Mouse (Mus musculus) E14TG2a.4 (cell line): ENCODE results near the gene Pola1.

ENCODE experiments used
- CTCF ChIP-seq: conservative IDR thresholded peaks from 2 replicates; pipeline ENCODE4 v1.5.1; 2014; ENCODE audit warnings: low read length
- NANOG ChIP-seq: IDR thresholded peaks from 2 replicates; pipeline ENCODE4 v1.6.1; 2014; ENCODE audit warnings: borderline replicate concordance, low read length, mixed read lengths
- POU5F1 ChIP-seq: IDR thresholded peaks from 2 replicates; pipeline ENCODE4 v1.6.1; 2014; ENCODE audit warnings: low read length, borderline replicate concordance

GRCm38 (mm10) chrX:93634861-93635375 lies 3.0 kb upstream of the Pola1 start:
- TF ChIP-seq CTCF (no peak), POU5F1 (no peak), NANOG (no peak)
